Mouse (Mus musculus): Measurements from ENCODE around the gene Smyd2. TPM values are rescaled to one million over a fixed set of nuclear protein-coding genes. Genes with fewer than 3 reads are reported as not detected.
A peak's percentile ranks its signal among the peaks of the same experiment; 100 is the strongest.

Smyd2 gene
- polyA plus RNA-seq, 1 experiment from 2014 or later: 53.4 TPM

GRCm38 (mm10) chr1:189913093-189913760 lies 8.9 kb downstream of the Smyd2 start:
- peaks cover 8% of the 10 kb centered on the region; the same call in 1 of the 2 replicates for H3K4me1 ChIP-seq
- 83% methylated on average over 21 of the region's 21 CpGs for WGBS (ENCODE audit: insufficient replicate concordance)

GRCm38 (mm10) chr1:189910685-189911345 lies 11.3 kb downstream of the Smyd2 start:
- Histone ChIP-seq H3K9ac (no peak overlapping the region), H3K27me3 (replicated peaks) (no peaks in the 10 kb centered on the region), H3K9me3 (replicated peaks) (no peaks in the 10 kb centered on the region), H3K36me3 (peaks cover 59% of the 10 kb centered on the region), H3K4me3 (no peak overlapping the region), H3K4me2 (no peak overlapping the region), H3K4me1 (peaks cover 8% of the 10 kb centered on the region; the same call in 1 of the 2 replicates), H3K27ac (no peak overlapping the region)
- ATAC-seq: no peak
- 80% methylated on average over 13 of the region's 13 CpGs for WGBS (ENCODE audit: insufficient replicate concordance)

More at GRCm38 (mm10) chr1:189913093-189913760, 8.9 kb downstream of the Smyd2 start:
- Histone ChIP-seq H3K27ac (no peak overlapping the region), H3K4me3 (no peak overlapping the region), H3K27me3 (replicated peaks) (no peaks in the 10 kb centered on the region), H3K9ac (no peak overlapping the region), H3K4me2 (no peak overlapping the region), H3K36me3 (peaks cover 44% of the 10 kb centered on the region), H3K9me3 (replicated peaks) (no peaks in the 10 kb centered on the region)
- ATAC-seq: no peak

GRCm38 (mm10) chr1:189903169-189903568 lies 19.0 kb downstream of the Smyd2 start:
- H3K9me3 ChIP-seq (replicated peaks): no peaks in the 10 kb centered on the region

GRCm38 (mm10) chr1:189902413-189902812 lies 19.8 kb downstream of the Smyd2 start:
- no peak for ATAC-seq

More at GRCm38 (mm10) chr1:189903169-189903568, 19.0 kb downstream of the Smyd2 start:
- H3K27ac ChIP-seq: no peak overlapping the region
- H3K36me3 ChIP-seq: peaks cover 65% of the 10 kb centered on the region
- H3K4me3 ChIP-seq: no peak overlapping the region
- H3K27me3 ChIP-seq (replicated peaks): no peaks in the 10 kb centered on the region
- H3K9ac ChIP-seq: no peak overlapping the region
- no peak for ATAC-seq
- no peaks in the 10 kb centered on the region for H3K4me1 ChIP-seq
- WGBS (ENCODE audit: insufficient replicate concordance): 80% methylated on average over 11 of the region's 11 CpGs
- H3K4me2 ChIP-seq: no peak overlapping the region

GRCm38 (mm10) chr1:189899526-189899925 lies 22.6 kb downstream of the Smyd2 start:
- Histone ChIP-seq H3K4me3 (no peak overlapping the region), H3K27ac (no peak overlapping the region), H3K4me2 (no peak overlapping the region), H3K27me3 (replicated peaks) (no peaks in the 10 kb centered on the region), H3K9me3 (replicated peaks) (no peaks in the 10 kb centered on the region), H3K9ac (no peak overlapping the region), H3K36me3 (peaks cover 79% of the 10 kb centered on the region), H3K4me1 (no peaks in the 10 kb centered on the region)
- ATAC-seq: no peak
- 79% methylated on average over 6 of the region's 6 CpGs for WGBS (ENCODE audit: insufficient replicate concordance)

More at GRCm38 (mm10) chr1:189902413-189902812, 19.8 kb downstream of the Smyd2 start:
- no peaks in the 10 kb centered on the region for H3K9me3 ChIP-seq (replicated peaks)
- peaks cover 61% of the 10 kb centered on the region for H3K36me3 ChIP-seq
- H3K27ac ChIP-seq: no peak overlapping the region
- H3K27me3 ChIP-seq (replicated peaks): no peaks in the 10 kb centered on the region
- H3K4me3 ChIP-seq: no peak overlapping the region
- H3K4me2 ChIP-seq: no peak overlapping the region
- 88% methylated on average over 9 of the region's 9 CpGs for WGBS (ENCODE audit: insufficient replicate concordance)
- H3K4me1 ChIP-seq: no peaks in the 10 kb centered on the region
- H3K9ac ChIP-seq: no peak overlapping the region

- no peak overlapping the region for H3K4me3 ChIP-seq
- WGBS (ENCODE audit: insufficient replicate concordance): 81% methylated on average over 13 of the region's 13 CpGs
- no peak for ATAC-seq
- H3K9me3 ChIP-seq (replicated peaks): no peaks in the 10 kb centered on the region
- peaks cover 87% of the 10 kb centered on the region for H3K36me3 ChIP-seq
- H3K27me3 ChIP-seq (replicated peaks): no peaks in the 10 kb centered on the region
- H3K4me2 ChIP-seq: no peak overlapping the region
- no peaks in the 10 kb centered on the region for H3K4me1 ChIP-seq
- H3K27ac ChIP-seq: no peak overlapping the region
- H3K9ac ChIP-seq: no peak overlapping the region
Observed at GRCm38 (mm10) chr1:189898708-189899107, 23.5 kb downstream of the Smyd2 start.

GRCm38 (mm10) chr1:189897861-189898260 lies 24.3 kb downstream of the Smyd2 start:
- Histone ChIP-seq H3K27me3 (replicated peaks) (no peaks in the 10 kb centered on the region), H3K9me3 (replicated peaks) (no peaks in the 10 kb centered on the region), H3K4me3 (no peak overlapping the region), H3K4me2 (no peak overlapping the region), H3K9ac (no peak overlapping the region), H3K4me1 (no peaks in the 10 kb centered on the region), H3K36me3 (peaks cover 90% of the 10 kb centered on the region), H3K27ac (no peak overlapping the region)
- no peak for ATAC-seq
- WGBS (ENCODE audit: insufficient replicate concordance): 87% methylated on average over 9 of the region's 9 CpGs

- H3K4me1 ChIP-seq: no peaks in the 10 kb centered on the region
- H3K9me3 ChIP-seq (replicated peaks): no peaks in the 10 kb centered on the region
- H3K4me2 ChIP-seq: no peak overlapping the region
- no peak overlapping the region for H3K9ac ChIP-seq
- no peak overlapping the region for H3K27ac ChIP-seq
- peaks cover 69% of the 10 kb centered on the region for H3K36me3 ChIP-seq
- H3K27me3 ChIP-seq (replicated peaks): no peaks in the 10 kb centered on the region
- ATAC-seq: no peak
- H3K4me3 ChIP-seq: no peak overlapping the region
- 77% methylated on average over 9 of the region's 9 CpGs for WGBS (ENCODE audit: insufficient replicate concordance)
Observed at GRCm38 (mm10) chr1:189894191-189894590, 28.0 kb downstream of the Smyd2 start.

GRCm38 (mm10) chr1:189888749-189889148 lies 33.4 kb downstream of the Smyd2 start:
- Histone ChIP-seq H3K27me3 (replicated peaks) (no peaks in the 10 kb centered on the region), H3K9ac (no peak overlapping the region), H3K4me1 (peaks cover 20% of the 10 kb centered on the region), H3K4me3 (no peak overlapping the region), H3K9me3 (replicated peaks) (no peaks in the 10 kb centered on the region), H3K4me2 (no peak overlapping the region), H3K36me3 (peaks cover 49% of the 10 kb centered on the region), H3K27ac (no peak overlapping the region)
- WGBS (ENCODE audit: insufficient replicate concordance): 73% methylated on average over 10 of the region's 10 CpGs
- no peak for ATAC-seq

- Histone ChIP-seq H3K27ac (no peak overlapping the region), H3K4me2 (no peak overlapping the region), H3K4me1 (peaks cover 30% of the 10 kb centered on the region), H3K4me3 (no peak overlapping the region), H3K9ac (no peak overlapping the region), H3K9me3 (replicated peaks) (no peaks in the 10 kb centered on the region), H3K27me3 (replicated peaks) (no peaks in the 10 kb centered on the region), H3K36me3 (peaks cover 43% of the 10 kb centered on the region)
- no peak for ATAC-seq
- 41% methylated on average over 7 of the region's 7 CpGs for WGBS (ENCODE audit: insufficient replicate concordance)
Observed at GRCm38 (mm10) chr1:189887518-189887917, 34.6 kb downstream of the Smyd2 start.

GRCm38 (mm10) chr1:189885975-189886374 lies 36.2 kb downstream of the Smyd2 start:
- Histone ChIP-seq H3K9me3 (replicated peaks) (no peaks in the 10 kb centered on the region), H3K4me3 (no peak overlapping the region), H3K36me3 (peaks cover 44% of the 10 kb centered on the region), H3K27me3 (replicated peaks) (no peaks in the 10 kb centered on the region), H3K27ac (peak overlapping the region; percentile 2; the same call in 1 of the 2 replicates), H3K4me1 (peaks cover 30% of the 10 kb centered on the region), H3K4me2 (peak overlapping the region; percentile 18; the same call in 1 of the 2 replicates), H3K9ac (no peak overlapping the region)
- ATAC-seq: peak; percentile 85
- WGBS (ENCODE audit: insufficient replicate concordance): 38% methylated on average over 6 of the region's 6 CpGs

GRCm38 (mm10) chr1:189884951-189885350 lies 37.2 kb downstream of the Smyd2 start:
- ATAC-seq: no peak
- Histone ChIP-seq H3K27ac (no peak overlapping the region), H3K4me3 (no peak overlapping the region), H3K36me3 (peaks cover 53% of the 10 kb centered on the region), H3K9me3 (replicated peaks) (no peaks in the 10 kb centered on the region), H3K9ac (no peak overlapping the region), H3K4me1 (peaks cover 30% of the 10 kb centered on the region), H3K4me2 (no peak overlapping the region), H3K27me3 (replicated peaks) (no peaks in the 10 kb centered on the region)
- 78% methylated on average over 13 of the region's 13 CpGs for WGBS (ENCODE audit: insufficient replicate concordance)
